Mouse (Mus musculus) testis, adult 2 months (tissue): ENCODE measurements around the gene Txndc9.

Experiments
- CTCF ChIP-seq: fragments of 200-500 bp; IDR thresholded peaks from 2 replicates; pipeline ENCODE4 v1.5.1; 2012; ENCODE audit warnings: low read depth, mild to moderate bottlenecking, inconsistent platforms, low read length, moderate library complexity; ENCODE audit not compliant: control insufficient read depth, insufficient read depth, insufficient replicate concordance
- POLR2A ChIP-seq: fragments of 200-500 bp; IDR thresholded peaks from 2 replicates; pipeline ENCODE4 v1.6.1; 2012; ENCODE audit warnings: low read depth, mild to moderate bottlenecking, inconsistent platforms, low read length, moderate library complexity; ENCODE audit not compliant: control insufficient read depth

DNA sequence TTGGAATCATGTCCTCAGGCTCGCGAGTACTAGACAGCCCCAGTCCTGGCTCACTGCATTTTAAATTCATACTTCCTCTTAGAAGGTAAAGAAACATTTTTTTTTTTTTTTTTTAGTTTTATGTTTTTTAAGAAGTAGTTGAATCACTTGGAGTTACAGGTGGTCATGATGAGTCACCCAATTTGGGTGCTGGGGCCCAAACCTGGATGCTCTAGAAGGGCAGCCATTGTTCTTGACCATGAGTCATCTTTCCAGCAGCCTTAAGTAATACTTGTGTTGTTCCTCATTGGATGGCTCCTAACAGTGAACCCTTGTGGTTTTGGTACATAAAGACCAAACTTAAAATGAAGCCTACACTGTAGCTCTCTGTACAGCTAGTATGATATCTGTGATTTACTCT, 41.2 kb upstream of the Txndc9 start:
- no peak for TF ChIP-seq CTCF
- no peak for TF ChIP-seq POLR2A
